Mouse (Mus musculus) heart, embryonic 10.5 days (tissue): ENCODE results near the gene C1qc. TPM values are rescaled to one million over a fixed set of nuclear protein-coding genes. Genes with fewer than 3 reads are reported as not detected.

Source experiments
- DNase-seq: peaks from one replicate; pipeline ENCODE4 v3.0.0-alpha.2; 2017; ENCODE audit warnings: low spot score
- H3K27ac ChIP-seq: fragments of 300-500 bp; sonication (generic); 2 replicates; pipeline ENCODE4 v1.5.1; 2016; ENCODE audit warnings: mild to moderate bottlenecking
- H3K27me3 ChIP-seq: fragments of 300-500 bp; sonication (generic); 2 replicates; pipeline ENCODE4 v1.6.1; 2016; ENCODE audit warnings: mild to moderate bottlenecking; ENCODE audit not compliant: poor library complexity, insufficient read depth, severe bottlenecking
- H3K36me3 ChIP-seq: fragments of 300-500 bp; sonication (generic); 2 replicates; pipeline ENCODE4 v1.6.1; 2016; ENCODE audit warnings: mild to moderate bottlenecking, moderate library complexity
- H3K4me1 ChIP-seq: fragments of 300-500 bp; sonication (generic); 2 replicates; pipeline ENCODE4 v1.6.1; 2016; ENCODE audit warnings: mild to moderate bottlenecking
- H3K4me3 ChIP-seq: fragments of 300-500 bp; sonication (generic); 2 replicates; pipeline ENCODE4 v1.5.1; 2016; ENCODE audit warnings: mild to moderate bottlenecking, moderate library complexity
- H3K9me3 ChIP-seq: fragments of 300-500 bp; sonication (generic); 2 replicates; pipeline ENCODE4 v1.6.1; 2016; ENCODE audit warnings: mild to moderate bottlenecking, moderate library complexity
- WGBS: fragments of 180-500 bp; shearing (Covaris S2); methylation state at CpG from one replicate; pipeline ENCODE4 v1.1.7; 2016; 5-methylcytosine and 5-hydroxymethylcytosine counted together
- polyA plus RNA-seq: library from polyadenylated mRNA; unstranded; fragments of >200 nt; fragmentation: Nextera tagmentation; extraction: Ambion mirVana; gene quantifications from 2 replicates; pipeline ENCODE4 v1.2.1, GENCODE M21; 2016

C1qc gene
- polyA plus RNA-seq, 1 experiment from 2014 or later: 4.7 TPM

DNA sequence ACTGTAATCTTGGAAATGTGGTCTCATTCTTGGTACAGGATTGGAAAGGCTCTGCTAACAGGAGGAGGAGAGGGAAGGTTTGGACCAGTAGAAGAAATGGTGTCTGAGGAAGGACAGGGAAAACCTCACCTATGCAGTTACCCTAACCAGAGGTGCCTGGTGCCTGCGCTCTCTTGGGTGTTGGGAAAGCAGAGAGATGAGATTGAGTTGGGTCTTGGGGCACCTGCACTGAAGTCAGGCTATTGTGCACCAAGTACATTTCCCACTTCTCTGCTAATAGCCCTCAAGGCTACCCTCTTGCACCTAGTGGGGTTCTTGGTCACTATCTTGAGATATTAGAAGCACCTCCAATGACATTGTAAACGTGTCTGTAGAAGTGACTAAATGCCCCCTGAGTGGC is 30.5 kb downstream of the C1qc start:
- no peaks in the 10 kb centered on the region for H3K9me3 ChIP-seq
- peaks cover 35% of the 10 kb centered on the region for H3K4me1 ChIP-seq
- peaks cover 97% of the 10 kb centered on the region for H3K27me3 ChIP-seq
- H3K27ac ChIP-seq: no peak overlapping the region
- 44% methylated on average over 2 of the region's 2 CpGs for WGBS
- DNase-seq: no peak
- no peaks in the 10 kb centered on the region for H3K36me3 ChIP-seq
- H3K4me3 ChIP-seq: no peak overlapping the region

DNA sequence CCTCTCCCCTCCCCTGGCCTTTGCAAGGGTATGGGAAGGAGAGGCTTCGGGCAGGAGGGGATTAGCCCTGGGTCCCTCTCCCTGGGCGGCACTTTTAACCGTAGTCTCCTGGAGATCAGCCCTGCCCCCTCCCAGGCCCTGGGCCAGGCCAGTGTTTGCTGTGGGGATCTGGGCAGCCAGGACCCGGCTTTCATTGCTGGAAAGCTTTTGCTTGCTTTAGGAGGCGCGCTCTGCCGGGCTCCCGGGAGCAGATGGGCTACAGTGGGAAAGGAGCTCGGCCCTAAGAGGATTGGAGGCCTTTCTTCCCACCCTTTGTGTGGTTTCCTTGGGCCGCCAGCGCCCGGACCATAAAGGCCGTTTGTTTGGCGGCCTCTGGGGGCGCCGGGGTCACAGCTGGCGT is 31.1 kb downstream of the C1qc start:
- H3K36me3 ChIP-seq: no peaks in the 10 kb centered on the region
- H3K4me3 ChIP-seq: peak overlapping the region; percentile 12
- 6% methylated on average over 17 of the region's 17 CpGs for WGBS
- H3K4me1 ChIP-seq: peaks cover 35% of the 10 kb centered on the region
- H3K27ac ChIP-seq: no peak overlapping the region; the same call in 1 of the 2 replicates
- no peaks in the 10 kb centered on the region for H3K9me3 ChIP-seq
- no peak for DNase-seq
- peaks cover 97% of the 10 kb centered on the region for H3K27me3 ChIP-seq

DNA sequence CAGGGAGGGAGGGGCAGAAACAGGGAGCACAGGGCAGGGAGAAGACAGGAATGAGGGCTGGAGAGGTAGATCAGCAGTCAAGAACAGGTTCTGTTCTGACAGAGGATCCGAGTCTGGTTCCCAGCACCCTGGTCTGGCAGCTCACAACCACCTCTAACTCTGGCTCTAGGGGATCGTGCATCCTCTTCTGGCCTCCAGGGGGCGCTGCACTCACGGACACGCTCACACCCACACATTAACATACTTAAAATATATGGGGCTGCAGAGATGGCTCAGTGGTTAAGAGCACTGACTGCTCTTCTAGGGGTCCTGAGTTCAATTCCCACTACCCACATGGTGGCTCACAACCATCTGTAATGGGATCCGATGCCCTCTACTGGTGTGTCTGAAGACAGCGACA is 32.8 kb downstream of the C1qc start:
- Histone ChIP-seq H3K27me3 (peaks cover 96% of the 10 kb centered on the region), H3K36me3 (no peaks in the 10 kb centered on the region), H3K27ac (no peak overlapping the region), H3K4me3 (no peak overlapping the region), H3K9me3 (no peaks in the 10 kb centered on the region), H3K4me1 (peaks cover 31% of the 10 kb centered on the region)
- no peak for DNase-seq
- 81% methylated on average over 7 of the region's 7 CpGs for WGBS

GRCm38 (mm10) chr4:136855081-136855480 is 37.8 kb downstream of the C1qc start:
- no peaks in the 10 kb centered on the region for H3K9me3 ChIP-seq
- no peaks in the 10 kb centered on the region for H3K36me3 ChIP-seq
- peaks cover 97% of the 10 kb centered on the region for H3K27me3 ChIP-seq
- H3K4me1 ChIP-seq: no peaks in the 10 kb centered on the region
- DNase-seq: no peak
- H3K4me3 ChIP-seq: no peak overlapping the region
- H3K27ac ChIP-seq: no peak overlapping the region
- WGBS: 32% methylated on average over 6 of the region's 6 CpGs

DNA sequence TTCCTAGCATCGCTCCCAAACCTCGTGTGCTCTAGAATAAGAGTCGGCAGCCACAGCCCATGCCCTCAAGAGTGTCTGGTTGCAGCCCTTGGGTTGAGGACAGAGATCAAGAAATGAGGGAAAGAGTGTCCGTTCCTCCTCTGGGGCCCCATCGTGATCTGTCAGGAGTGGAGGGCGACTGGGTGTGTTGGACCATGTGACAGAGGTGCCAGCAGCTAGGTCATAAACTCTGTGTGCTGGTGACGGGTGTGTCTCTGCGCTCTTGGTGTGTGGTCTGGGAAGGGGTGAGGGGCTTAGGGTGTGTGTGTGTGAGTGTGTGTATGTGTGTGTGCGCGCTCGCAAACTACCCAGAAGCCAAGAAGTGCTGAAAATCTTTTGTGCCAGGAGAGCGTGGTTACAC is 39.9 kb downstream of the C1qc start:
- no peak overlapping the region for H3K4me3 ChIP-seq
- H3K36me3 ChIP-seq: no peaks in the 10 kb centered on the region
- DNase-seq: no peak
- no peaks in the 10 kb centered on the region for H3K4me1 ChIP-seq
- no peaks in the 10 kb centered on the region for H3K9me3 ChIP-seq
- no peak overlapping the region for H3K27ac ChIP-seq
- 84% methylated on average over 12 of the region's 12 CpGs for WGBS
- peaks cover 95% of the 10 kb centered on the region for H3K27me3 ChIP-seq

GRCm38 (mm10) chr4:136852119-136852518 is 40.7 kb downstream of the C1qc start:
- Histone ChIP-seq H3K4me3 (no peak overlapping the region), H3K27ac (no peak overlapping the region), H3K36me3 (no peaks in the 10 kb centered on the region), H3K9me3 (no peaks in the 10 kb centered on the region), H3K4me1 (no peaks in the 10 kb centered on the region), H3K27me3 (peaks cover 91% of the 10 kb centered on the region)
- no peak for DNase-seq
- WGBS: 63% methylated on average over 5 of the region's 5 CpGs

- H3K27ac ChIP-seq: no peak overlapping the region
- peaks cover 83% of the 10 kb centered on the region for H3K27me3 ChIP-seq
- no peaks in the 10 kb centered on the region for H3K4me1 ChIP-seq
- no peaks in the 10 kb centered on the region for H3K9me3 ChIP-seq
- 70% methylated on average over 4 of the region's 4 CpGs for WGBS
- no peaks in the 10 kb centered on the region for H3K36me3 ChIP-seq
- DNase-seq: no peak
- H3K4me3 ChIP-seq: no peak overlapping the region
Measured at GRCm38 (mm10) chr4:136848565-136848964, 44.3 kb downstream of the C1qc start.

DNA sequence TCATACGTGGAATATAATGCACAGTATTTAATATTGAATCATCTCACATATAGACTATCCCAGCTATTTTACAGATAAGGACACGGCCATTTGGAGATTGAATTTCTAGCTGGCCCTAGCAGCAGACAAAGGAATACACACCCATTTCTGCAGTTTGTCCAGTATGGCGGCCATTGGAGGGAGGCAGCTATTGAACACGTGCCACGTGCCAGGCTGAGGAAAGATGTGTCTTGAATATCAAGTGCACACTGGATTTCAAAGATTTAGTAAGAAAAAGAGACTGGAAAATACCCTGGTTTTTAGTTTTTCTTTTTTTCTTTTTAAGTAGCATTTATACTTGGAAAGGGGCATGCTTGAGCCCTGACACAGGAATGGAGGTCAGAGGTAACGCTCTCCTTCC is 45.7 kb downstream of the C1qc start:
- Histone ChIP-seq H3K9me3 (no peaks in the 10 kb centered on the region), H3K27ac (no peak overlapping the region), H3K27me3 (peaks cover 81% of the 10 kb centered on the region), H3K4me1 (no peaks in the 10 kb centered on the region), H3K36me3 (no peaks in the 10 kb centered on the region), H3K4me3 (no peak overlapping the region)
- DNase-seq: no peak
- 82% methylated on average over 6 of the region's 6 CpGs for WGBS

GRCm38 (mm10) chr4:136842802-136843201 is 50.1 kb downstream of the C1qc start:
- H3K9me3 ChIP-seq: no peaks in the 10 kb centered on the region
- H3K36me3 ChIP-seq: no peaks in the 10 kb centered on the region
- H3K27ac ChIP-seq: no peak overlapping the region
- H3K4me3 ChIP-seq: no peak overlapping the region
- DNase-seq: no peak
- H3K27me3 ChIP-seq: peaks cover 74% of the 10 kb centered on the region
- peaks cover 15% of the 10 kb centered on the region for H3K4me1 ChIP-seq
- WGBS: 78% methylated on average over 10 of the region's 10 CpGs

GRCm38 (mm10) chr4:136842033-136842432 is 50.8 kb downstream of the C1qc start:
- Histone ChIP-seq H3K4me1 (peaks cover 17% of the 10 kb centered on the region), H3K4me3 (no peak overlapping the region), H3K27me3 (peaks cover 80% of the 10 kb centered on the region), H3K9me3 (no peaks in the 10 kb centered on the region), H3K36me3 (no peaks in the 10 kb centered on the region), H3K27ac (no peak overlapping the region)
- no peak for DNase-seq
- 68% methylated on average over 4 of the region's 4 CpGs for WGBS

GRCm38 (mm10) chr4:136841056-136841455 is 51.8 kb downstream of the C1qc start:
- Histone ChIP-seq H3K36me3 (no peaks in the 10 kb centered on the region), H3K27ac (no peak overlapping the region), H3K27me3 (peaks cover 85% of the 10 kb centered on the region), H3K4me1 (peaks cover 27% of the 10 kb centered on the region), H3K9me3 (no peaks in the 10 kb centered on the region), H3K4me3 (no peak overlapping the region)
- DNase-seq: peak; percentile 87
- WGBS: 5% methylated on average over 5 of the region's 5 CpGs

Other genes starting within 250 kb of the C1qc start
- 2.6 and 4.2 TPM in 2 replicates for gene Ephb2, start 57.1 kb downstream of the C1qc start, polyA plus RNA-seq
- 4.5 and 13.4 TPM in 2 replicates for gene C1qb, start 6.9 kb downstream of the C1qc start, polyA plus RNA-seq
- gene C1qa, start 5.7 kb upstream of the C1qc start, polyA plus RNA-seq: 1.3 and 4.2 TPM in 2 replicates
- gene Epha8, start 63.8 kb upstream of the C1qc start, polyA plus RNA-seq: 0.17 and 0.45 TPM in 2 replicates
- gene Zbtb40, start 155.7 kb upstream of the C1qc start, polyA plus RNA-seq: 4.1 and 4.3 TPM in 2 replicates